Mouse (Mus musculus): ENCODE results near the gene Hfe2. TPM values are rescaled to one million over a fixed set of nuclear protein-coding genes. Genes with fewer than 3 reads are reported as not detected.
"Not testable (repeated sequence)": the region's sequence is repeated elsewhere in the genome, so short reads cannot be mapped to it uniquely, and the experiment has no call there.

Hfe2 gene
- polyA plus RNA-seq, 1 experiment from 2014 or later: 1.9 TPM

- Histone ChIP-seq H3K27me3 (replicated peaks) (no peaks in the 10 kb centered on the region), H3K9me3 (no peaks in the 10 kb centered on the region), H3K27ac (no peak overlapping the region), H3K36me3 (no peaks in the 10 kb centered on the region), H3K9ac (no peak overlapping the region), H3K4me2 (replicated peaks) (no peak overlapping the region), H3K4me1 (no peaks in the 10 kb centered on the region; the same call in 1 of the 2 replicates), H3K4me3 (no peak overlapping the region)
- no peak for ATAC-seq (ENCODE audit: low FRiP score, low read depth)
- 92% methylated on average over 9 of the region's 9 CpGs for WGBS
These were observed 18.4 kb upstream of the Hfe2 start for GRCm38 (mm10) chr3:96506396-96507047.

- not testable (repeated sequence) for H3K4me1 ChIP-seq; H3K36me3 ChIP-seq; ATAC-seq (ENCODE audit: low FRiP score, low read depth); H3K27ac ChIP-seq; H3K9me3 ChIP-seq; H3K27me3 ChIP-seq (replicated peaks); H3K4me2 ChIP-seq (replicated peaks); H3K9ac ChIP-seq; H3K4me3 ChIP-seq
- 88% methylated on average over 8 of the region's 9 CpGs for WGBS
These were observed 17.0 kb upstream of the Hfe2 start for GRCm38 (mm10) chr3:96507966-96508365.

GRCm38 (mm10) chr3:96520171-96520570, 4.8 kb upstream of the Hfe2 start:
- Histone ChIP-seq H3K9me3 (no peaks in the 10 kb centered on the region), H3K27me3 (replicated peaks) (no peaks in the 10 kb centered on the region), H3K4me3 (no peak overlapping the region), H3K9ac (no peak overlapping the region), H3K36me3 (no peaks in the 10 kb centered on the region), H3K4me2 (replicated peaks) (no peak overlapping the region), H3K4me1 (no peaks in the 10 kb centered on the region), H3K27ac (no peak overlapping the region)
- no peak for ATAC-seq (ENCODE audit: low FRiP score, low read depth)
- 57% methylated on average over 5 of the region's 5 CpGs for WGBS

GRCm38 (mm10) chr3:96522149-96522548, 2.8 kb upstream of the Hfe2 start:
- Histone ChIP-seq H3K36me3 (no peaks in the 10 kb centered on the region), H3K4me2 (replicated peaks) (no peak overlapping the region), H3K4me1 (peaks cover 7% of the 10 kb centered on the region), H3K9ac (no peak overlapping the region), H3K27me3 (replicated peaks) (peaks cover 19% of the 10 kb centered on the region), H3K4me3 (no peak overlapping the region), H3K27ac (no peak overlapping the region), H3K9me3 (no peaks in the 10 kb centered on the region)
- ATAC-seq (ENCODE audit: low FRiP score, low read depth): no peak
- WGBS: 71% methylated on average over 4 of the region's 4 CpGs

GRCm38 (mm10) chr3:96524028-96524810, 753 bp upstream of the Hfe2 start:
- Histone ChIP-seq H3K4me3 (no peak overlapping the region), H3K4me2 (replicated peaks) (no peak overlapping the region), H3K9ac (no peak overlapping the region), H3K4me1 (peaks cover 10% of the 10 kb centered on the region), H3K27ac (no peak overlapping the region), H3K9me3 (no peaks in the 10 kb centered on the region), H3K27me3 (replicated peaks) (peaks cover 38% of the 10 kb centered on the region), H3K36me3 (no peaks in the 10 kb centered on the region)
- no peak for ATAC-seq (ENCODE audit: low FRiP score, low read depth)
- 81% methylated on average over 12 of the region's 12 CpGs for WGBS

GRCm38 (mm10) chr3:96526013-96526762, 1.2 kb downstream of the Hfe2 start:
- peaks cover 40% of the 10 kb centered on the region for H3K27me3 ChIP-seq (replicated peaks)
- ATAC-seq (ENCODE audit: low FRiP score, low read depth): no peak

GRCm38 (mm10) chr3:96526864-96527542, 2.0 kb downstream of the Hfe2 start:
- no peak for ATAC-seq (ENCODE audit: low FRiP score, low read depth)
- H3K36me3 ChIP-seq: no peaks in the 10 kb centered on the region
- peaks cover 40% of the 10 kb centered on the region for H3K27me3 ChIP-seq (replicated peaks)

More at GRCm38 (mm10) chr3:96526013-96526762, 1.2 kb downstream of the Hfe2 start:
- H3K36me3 ChIP-seq: no peaks in the 10 kb centered on the region
- peaks cover 10% of the 10 kb centered on the region for H3K4me1 ChIP-seq
- H3K4me3 ChIP-seq: no peak overlapping the region
- no peaks in the 10 kb centered on the region for H3K9me3 ChIP-seq
- WGBS: 76% methylated on average over 11 of the region's 11 CpGs
- H3K4me2 ChIP-seq (replicated peaks): peak overlapping the region; percentile 81
- no peak overlapping the region for H3K27ac ChIP-seq
- no peak overlapping the region for H3K9ac ChIP-seq

GRCm38 (mm10) chr3:96528506-96528905, 3.5 kb downstream of the Hfe2 start:
- Histone ChIP-seq H3K9me3 (no peaks in the 10 kb centered on the region), H3K27me3 (replicated peaks) (peaks cover 40% of the 10 kb centered on the region), H3K36me3 (no peaks in the 10 kb centered on the region), H3K9ac (no peak overlapping the region), H3K4me3 (no peak overlapping the region), H3K4me2 (replicated peaks) (no peak overlapping the region), H3K27ac (no peak overlapping the region), H3K4me1 (peaks cover 10% of the 10 kb centered on the region)
- no peak for ATAC-seq (ENCODE audit: low FRiP score, low read depth)
- 49% methylated on average over 9 of the region's 9 CpGs for WGBS

More at GRCm38 (mm10) chr3:96526864-96527542, 2.0 kb downstream of the Hfe2 start:
- Histone ChIP-seq H3K4me2 (replicated peaks) (peak overlapping the region; percentile 81), H3K27ac (no peak overlapping the region), H3K4me1 (peaks cover 10% of the 10 kb centered on the region), H3K4me3 (peak overlapping the region; percentile 39), H3K9me3 (no peaks in the 10 kb centered on the region), H3K9ac (peak overlapping the region; percentile 21; the same call in 1 of the 2 replicates)
- 5% methylated on average over 42 of the region's 44 CpGs for WGBS

GRCm38 (mm10) chr3:96532050-96532449, 7.1 kb downstream of the Hfe2 start:
- no peak overlapping the region for H3K9ac ChIP-seq
- H3K27me3 ChIP-seq (replicated peaks): peaks cover 22% of the 10 kb centered on the region
- no peak overlapping the region for H3K4me2 ChIP-seq (replicated peaks)
- WGBS: 68% methylated on average over 7 of the region's 7 CpGs
- H3K27ac ChIP-seq: no peak overlapping the region
- H3K9me3 ChIP-seq: no peaks in the 10 kb centered on the region
- H3K36me3 ChIP-seq: no peaks in the 10 kb centered on the region
- no peak overlapping the region for H3K4me3 ChIP-seq
- ATAC-seq (ENCODE audit: low FRiP score, low read depth): no peak
- peaks cover 4% of the 10 kb centered on the region for H3K4me1 ChIP-seq

GRCm38 (mm10) chr3:96534300-96534699, 9.3 kb downstream of the Hfe2 start:
- Histone ChIP-seq H3K27me3 (replicated peaks) (peaks cover 1% of the 10 kb centered on the region; the same call in 1 of the 2 replicates), H3K36me3 (no peaks in the 10 kb centered on the region), H3K4me1 (no peaks in the 10 kb centered on the region), H3K4me2 (replicated peaks) (no peak overlapping the region), H3K9me3 (no peaks in the 10 kb centered on the region), H3K9ac (no peak overlapping the region), H3K4me3 (no peak overlapping the region), H3K27ac (no peak overlapping the region)
- WGBS: 68% methylated on average over 2 of the region's 2 CpGs
- no peak for ATAC-seq (ENCODE audit: low FRiP score, low read depth)

GRCm38 (mm10) chr3:96539316-96539715, 14.3 kb downstream of the Hfe2 start:
- no peak overlapping the region for H3K4me2 ChIP-seq (replicated peaks)
- H3K9ac ChIP-seq: no peak overlapping the region
- no peak for ATAC-seq (ENCODE audit: low FRiP score, low read depth)
- no peaks in the 10 kb centered on the region for H3K9me3 ChIP-seq
- H3K4me1 ChIP-seq: no peaks in the 10 kb centered on the region
- H3K27ac ChIP-seq: no peak overlapping the region
- H3K4me3 ChIP-seq: no peak overlapping the region
- no peaks in the 10 kb centered on the region for H3K36me3 ChIP-seq
- H3K27me3 ChIP-seq (replicated peaks): no peaks in the 10 kb centered on the region
- 72% methylated on average over 2 of the region's 2 CpGs for WGBS

GRCm38 (mm10) chr3:96540740-96541139, 15.8 kb downstream of the Hfe2 start:
- no peak overlapping the region for H3K4me2 ChIP-seq (replicated peaks)
- no peak for ATAC-seq (ENCODE audit: low FRiP score, low read depth)
- no peak overlapping the region for H3K27ac ChIP-seq
- no peak overlapping the region for H3K4me3 ChIP-seq
- H3K9me3 ChIP-seq: no peaks in the 10 kb centered on the region
- H3K36me3 ChIP-seq: no peaks in the 10 kb centered on the region
- 30% methylated on average over 6 of the region's 6 CpGs for WGBS
- no peak overlapping the region for H3K9ac ChIP-seq
- no peaks in the 10 kb centered on the region for H3K4me1 ChIP-seq
- no peaks in the 10 kb centered on the region for H3K27me3 ChIP-seq (replicated peaks)

Data from neural tube, embryonic 12.5 days (tissue).